Mouse (Mus musculus): ENCODE measurements around the gene Pdgfa. TPM values are rescaled to one million over a fixed set of nuclear protein-coding genes. Genes with fewer than 3 reads are reported as not detected.

Pdgfa gene
- polyA plus RNA-seq, 1 experiment: 43.7 TPM

GRCm38 (mm10) chr5:139010649-139011048, 13.5 kb upstream of the Pdgfa start:
- H3K27me3 ChIP-seq (ENCODE audit: control insufficient read depth, insufficient read depth, insufficient read length): no peaks in the 10 kb centered on the region
- peak overlapping the region; percentile 56 for H3K4me2 ChIP-seq (ENCODE audit: low read depth)
- TF ChIP-seq E2F4 (IDR thresholded peaks at IDR 0.05; ENCODE audit: insufficient read depth) (no peak), TCF12 (IDR thresholded peaks at IDR 0.05; ENCODE audit: insufficient read depth, poor library complexity, severe bottlenecking) (no peak), MYOG (IDR thresholded peaks at IDR 0.05; ENCODE audit: control insufficient read depth in 1 of 3, insufficient read depth in 1 of 3, insufficient read length in 2 of 3, low read depth in 2 of 3) (peak in 1 of 3 experiments; percentile 41), MYOD1 (IDR thresholded peaks at IDR 0.05; ENCODE audit: control insufficient read depth in 1 of 3, insufficient read length in 2 of 3, low read depth in 2 of 3) (peak in 2 of 3 experiments; percentile 31 to 77), POLR2AphosphoS2 (IDR thresholded peaks at IDR 0.05; ENCODE audit: insufficient read length, low read depth) (no peak), SRF (IDR thresholded peaks at IDR 0.05; ENCODE audit: control insufficient read depth, insufficient read length, low read depth) (no peak), TCF3 (IDR thresholded peaks at IDR 0.05; ENCODE audit: insufficient read length, low read depth) (no peak), POLR2A (IDR thresholded peaks at IDR 0.05; ENCODE audit: insufficient read length, low read depth) (no peak), REST (IDR thresholded peaks at IDR 0.05; ENCODE audit: insufficient read depth, insufficient read length) (no peak), CEBPB (IDR thresholded peaks at IDR 0.05; ENCODE audit: insufficient read depth, poor library complexity, severe bottlenecking) (no peak), USF1 (IDR thresholded peaks at IDR 0.05; ENCODE audit: low read depth) (no peak)
- H3K79me2 ChIP-seq (ENCODE audit: control insufficient read depth, insufficient read depth): no peaks in the 10 kb centered on the region
- H3K36me3 ChIP-seq (ENCODE audit: control insufficient read depth, insufficient read depth): no peaks in the 10 kb centered on the region
- H3ac ChIP-seq (ENCODE audit: control insufficient read depth, insufficient read length): no peak overlapping the region
- H3K4me3 ChIP-seq: no peak overlapping the region

DNA sequence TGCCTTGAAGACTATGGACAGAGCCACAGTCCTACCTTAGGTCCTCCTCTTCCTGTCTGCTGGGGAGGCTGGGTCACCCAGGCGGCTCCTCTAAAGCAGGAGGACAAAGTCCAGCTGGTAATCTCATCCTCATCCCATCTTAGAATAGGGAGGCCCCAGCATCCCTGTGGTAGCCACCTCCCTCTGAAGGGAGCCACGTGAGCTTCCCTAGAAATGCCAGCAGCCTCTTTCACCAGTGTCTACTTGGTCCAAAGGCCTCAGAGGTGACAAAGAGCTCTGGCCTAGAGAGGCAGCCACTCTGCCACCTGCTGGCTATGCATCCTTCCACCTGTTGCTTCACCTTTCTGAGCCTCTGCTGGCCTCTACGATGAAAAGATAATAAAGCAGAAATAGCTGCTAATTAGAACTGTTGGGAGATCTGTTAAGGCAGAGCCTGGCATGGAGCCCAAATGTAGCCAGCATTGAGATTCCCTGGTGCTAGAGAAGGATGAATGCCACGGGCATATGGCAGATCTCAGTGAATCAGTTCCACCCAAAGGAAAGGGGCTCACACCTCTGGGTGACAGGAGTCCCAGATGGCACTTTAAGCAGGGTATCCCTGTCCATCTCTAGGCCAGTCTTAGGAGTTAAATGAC, 10.1 kb upstream of the Pdgfa start:
- no peak overlapping the region for H3ac ChIP-seq (ENCODE audit: control insufficient read depth, insufficient read length)
- H3K4me3 ChIP-seq: no peak overlapping the region
- H3K4me2 ChIP-seq (ENCODE audit: low read depth): no peak overlapping the region
- H3K27me3 ChIP-seq (ENCODE audit: control insufficient read depth, insufficient read depth, insufficient read length): no peaks in the 10 kb centered on the region
- H3K79me2 ChIP-seq (ENCODE audit: control insufficient read depth, insufficient read depth): no peaks in the 10 kb centered on the region
- H3K36me3 ChIP-seq (ENCODE audit: control insufficient read depth, insufficient read depth): no peaks in the 10 kb centered on the region
- peak in 1 of 3 experiments; percentile 16 for TF ChIP-seq MYOD1 (IDR thresholded peaks at IDR 0.05; ENCODE audit: control insufficient read depth in 1 of 3, insufficient read length in 2 of 3, low read depth in 2 of 3)
- TF ChIP-seq TCF12 (IDR thresholded peaks at IDR 0.05; ENCODE audit: insufficient read depth, poor library complexity, severe bottlenecking): no peak

DNA sequence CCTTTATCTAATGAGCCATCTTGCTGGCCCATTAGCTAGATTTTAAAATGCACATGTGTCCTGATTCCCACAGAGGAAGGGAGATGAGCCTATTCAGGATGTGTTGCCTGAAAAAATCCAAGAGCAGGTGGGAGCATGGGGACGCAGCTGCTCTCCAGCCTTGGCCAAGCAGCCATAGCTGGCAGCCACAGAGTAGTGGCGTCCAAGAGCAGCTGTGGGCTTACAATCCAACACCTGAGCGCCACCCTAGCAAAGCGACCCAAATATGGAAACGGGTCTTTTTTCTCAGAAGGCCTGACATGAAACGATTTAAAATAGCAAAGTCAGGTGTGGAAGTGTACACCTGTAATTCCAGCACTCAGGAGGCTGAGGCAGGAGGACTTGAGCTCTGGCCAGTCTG, 7.4 kb upstream of the Pdgfa start:
- Histone ChIP-seq H3K36me3 (ENCODE audit: control insufficient read depth, insufficient read depth) (no peaks in the 10 kb centered on the region), H3ac (ENCODE audit: control insufficient read depth, insufficient read length) (no peak overlapping the region), H3K79me2 (ENCODE audit: control insufficient read depth, insufficient read depth) (no peaks in the 10 kb centered on the region), H3K27me3 (ENCODE audit: control insufficient read depth, insufficient read depth, insufficient read length) (no peaks in the 10 kb centered on the region), H3K4me2 (ENCODE audit: low read depth) (no peak overlapping the region), H3K4me3 (no peak overlapping the region)
- peak; percentile 91 to 98 (median 96) for TF ChIP-seq MYOG (IDR thresholded peaks at IDR 0.05; ENCODE audit: control insufficient read depth in 1 of 3, insufficient read depth in 1 of 3, insufficient read length in 2 of 3, low read depth in 2 of 3)
- TF ChIP-seq CEBPB (IDR thresholded peaks at IDR 0.05; ENCODE audit: insufficient read depth, poor library complexity, severe bottlenecking): no peak
- TF ChIP-seq POLR2AphosphoS2 (IDR thresholded peaks at IDR 0.05; ENCODE audit: insufficient read length, low read depth): no peak
- no peak for TF ChIP-seq USF1 (IDR thresholded peaks at IDR 0.05; ENCODE audit: low read depth)
- TF ChIP-seq MAX (IDR thresholded peaks at IDR 0.05; ENCODE audit: low read depth): no peak
- TF ChIP-seq SRF (IDR thresholded peaks at IDR 0.05; ENCODE audit: control insufficient read depth, insufficient read length, low read depth): peak; percentile 61
- TF ChIP-seq TCF3 (IDR thresholded peaks at IDR 0.05; ENCODE audit: insufficient read length, low read depth): peak; percentile 83
- TF ChIP-seq MYOD1 (IDR thresholded peaks at IDR 0.05; ENCODE audit: control insufficient read depth in 1 of 3, insufficient read length in 2 of 3, low read depth in 2 of 3): peak; percentile 59 to 98 (median 93)
- TF ChIP-seq REST (IDR thresholded peaks at IDR 0.05; ENCODE audit: insufficient read depth, insufficient read length): no peak
- no peak for TF ChIP-seq E2F4 (IDR thresholded peaks at IDR 0.05; ENCODE audit: insufficient read depth)
- no peak for TF ChIP-seq POLR2A (IDR thresholded peaks at IDR 0.05; ENCODE audit: insufficient read length, low read depth)
- peak; percentile 66 for TF ChIP-seq TCF12 (IDR thresholded peaks at IDR 0.05; ENCODE audit: insufficient read depth, poor library complexity, severe bottlenecking)

GRCm38 (mm10) chr5:138999716-139000115, 2.5 kb upstream of the Pdgfa start:
- Histone ChIP-seq H3ac (ENCODE audit: control insufficient read depth, insufficient read length) (no peak overlapping the region), H3K79me2 (ENCODE audit: control insufficient read depth, insufficient read depth) (no peaks in the 10 kb centered on the region), H3K4me3 (no peak overlapping the region), H3K27me3 (ENCODE audit: control insufficient read depth, insufficient read depth, insufficient read length) (no peaks in the 10 kb centered on the region), H3K4me2 (ENCODE audit: low read depth) (no peak overlapping the region), H3K36me3 (ENCODE audit: control insufficient read depth, insufficient read depth) (no peaks in the 10 kb centered on the region)
- TF ChIP-seq POLR2AphosphoS2 (IDR thresholded peaks at IDR 0.05; ENCODE audit: insufficient read length, low read depth) (peak; percentile 68), MAX (IDR thresholded peaks at IDR 0.05; ENCODE audit: low read depth) (no peak)

GRCm38 (mm10) chr5:138997936-138998580, 888 bp upstream of the Pdgfa start:
- Histone ChIP-seq H3K4me2 (ENCODE audit: low read depth) (peak overlapping the region; percentile 56), H3K36me3 (ENCODE audit: control insufficient read depth, insufficient read depth) (no peaks in the 10 kb centered on the region), H3K79me2 (ENCODE audit: control insufficient read depth, insufficient read depth) (peaks cover 8% of the 10 kb centered on the region), H3K27me3 (ENCODE audit: control insufficient read depth, insufficient read depth, insufficient read length) (no peaks in the 10 kb centered on the region), H3ac (ENCODE audit: control insufficient read depth, insufficient read length) (no peak overlapping the region), H3K4me3 (no peak overlapping the region)
- TF ChIP-seq POLR2A (IDR thresholded peaks at IDR 0.05; ENCODE audit: insufficient read length, low read depth) (no peak), POLR2AphosphoS2 (IDR thresholded peaks at IDR 0.05; ENCODE audit: insufficient read length, low read depth) (peak; percentile 12), TCF3 (IDR thresholded peaks at IDR 0.05; ENCODE audit: insufficient read length, low read depth) (no peak), MAX (IDR thresholded peaks at IDR 0.05; ENCODE audit: low read depth) (no peak), MYOD1 (IDR thresholded peaks at IDR 0.05; ENCODE audit: control insufficient read depth in 1 of 3, insufficient read length in 2 of 3, low read depth in 2 of 3) (peak in 2 of 3 experiments; percentile 74 to 88), SRF (IDR thresholded peaks at IDR 0.05; ENCODE audit: control insufficient read depth, insufficient read length, low read depth) (no peak), MYOG (IDR thresholded peaks at IDR 0.05; ENCODE audit: control insufficient read depth in 1 of 3, insufficient read depth in 1 of 3, insufficient read length in 2 of 3, low read depth in 2 of 3) (peak in 1 of 3 experiments; percentile 81), REST (IDR thresholded peaks at IDR 0.05; ENCODE audit: insufficient read depth, insufficient read length) (no peak), CEBPB (IDR thresholded peaks at IDR 0.05; ENCODE audit: insufficient read depth, poor library complexity, severe bottlenecking) (no peak), TCF12 (IDR thresholded peaks at IDR 0.05; ENCODE audit: insufficient read depth, poor library complexity, severe bottlenecking) (no peak), E2F4 (IDR thresholded peaks at IDR 0.05; ENCODE audit: insufficient read depth) (no peak), USF1 (IDR thresholded peaks at IDR 0.05; ENCODE audit: low read depth) (no peak)
